Mouse (Mus musculus): ENCODE results near the gene Zfand6. TPM values are rescaled to one million over a fixed set of nuclear protein-coding genes. Genes with fewer than 3 reads are reported as not detected.

The Zfand6 gene
- polyA plus RNA-seq, 1 experiment: 47.8 TPM

DNA sequence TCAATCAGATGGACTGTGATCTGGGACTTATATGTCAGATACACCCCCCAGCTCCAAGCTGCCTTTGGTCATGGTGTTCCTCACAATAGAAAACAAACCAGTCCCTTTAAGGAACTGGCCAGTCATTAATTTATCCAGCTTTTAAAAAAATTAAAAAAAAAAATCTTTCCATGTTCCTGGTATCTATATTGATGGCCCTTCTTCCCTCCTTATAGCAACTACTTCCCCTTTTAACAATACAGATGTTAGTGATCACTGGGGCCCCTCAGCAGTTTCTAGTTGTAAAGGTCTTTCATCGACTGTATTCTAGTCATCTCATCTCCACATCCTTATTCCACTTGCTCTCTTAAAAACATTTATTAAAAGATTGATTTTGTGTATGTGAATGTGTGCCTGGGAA, 78.2 kb downstream of the Zfand6 start:
- 15% methylated on average over 1 of the region's 1 CpGs for WGBS
- TF ChIP-seq POLR2A (IDR thresholded peaks at IDR 0.05; ENCODE audit: low read depth, low read length) (no peak), CTCF (IDR thresholded peaks at IDR 0.05; ENCODE audit: extremely low read depth, insufficient read depth, insufficient read length, insufficient replicate concordance) (no peak)
- H3K27ac ChIP-seq (ENCODE audit: insufficient read depth, low read length): no peak overlapping the region
- no peak overlapping the region for H3K4me3 ChIP-seq (ENCODE audit: extremely low read depth, insufficient read depth, insufficient read length)
- no peak for DNase-seq (ENCODE audit: low read depth in 1 of 2, low spot score in 2 of 2)
- peaks cover 2% of the 10 kb centered on the region; the same call in 1 of the 2 replicates for H3K36me3 ChIP-seq (ENCODE audit: control insufficient read depth, insufficient read depth, low read length)
- H3K4me1 ChIP-seq (ENCODE audit: control insufficient read depth, insufficient read depth, insufficient read length): no peaks in the 10 kb centered on the region
- H3K27me3 ChIP-seq (ENCODE audit: control insufficient read depth, insufficient read depth, low read length): no peaks in the 10 kb centered on the region

DNA sequence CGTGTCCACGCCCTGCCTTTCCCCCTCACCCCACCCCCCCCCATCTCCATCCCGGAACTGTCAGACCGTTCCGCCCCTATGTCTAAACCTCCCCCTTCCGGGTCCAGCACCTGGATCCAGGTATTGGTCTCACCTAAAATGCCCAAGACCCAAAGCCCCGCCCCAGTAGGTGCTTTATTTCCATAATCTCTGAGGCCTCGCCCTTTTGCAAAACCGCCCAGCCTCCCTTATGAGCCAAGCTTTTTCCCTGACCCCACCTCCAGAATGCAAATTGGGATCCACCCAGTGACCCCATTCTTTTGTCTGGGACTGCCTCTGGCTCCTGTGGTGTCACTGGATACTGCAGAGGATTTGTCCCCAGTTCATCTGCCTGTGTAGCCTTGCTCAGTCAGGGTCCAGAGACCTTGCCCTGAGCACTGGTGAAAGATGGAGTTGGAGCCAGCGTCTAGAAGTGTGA, 83.4 kb downstream of the Zfand6 start, which contains the start of gene Fah:
Gene Fah, minus strand, starts transcription at position 430 of the 457 bp plus-strand sequence.
- Histone ChIP-seq H3K27me3 (ENCODE audit: control insufficient read depth, insufficient read depth, low read length) (no peaks in the 10 kb centered on the region), H3K4me3 (ENCODE audit: extremely low read depth, insufficient read depth, insufficient read length) (peak within 1 kb of the TSS; percentile 62), H3K4me1 (ENCODE audit: control insufficient read depth, insufficient read depth, insufficient read length) (peaks cover 4% of the 10 kb centered on the region; the same call in 1 of the 2 replicates), H3K27ac (ENCODE audit: insufficient read depth, low read length) (no peak within 1 kb of the TSS), H3K36me3 (ENCODE audit: control insufficient read depth, insufficient read depth, low read length) (no peaks in the 10 kb centered on the region)
- TF ChIP-seq POLR2A (IDR thresholded peaks at IDR 0.05; ENCODE audit: low read depth, low read length) (no peak), CTCF (IDR thresholded peaks at IDR 0.05; ENCODE audit: extremely low read depth, insufficient read depth, insufficient read length, insufficient replicate concordance) (no peak)
- no peak for DNase-seq (ENCODE audit: low read depth in 1 of 2, low spot score in 2 of 2)
- WGBS: 24% methylated on average over 10 of the region's 10 CpGs

DNA sequence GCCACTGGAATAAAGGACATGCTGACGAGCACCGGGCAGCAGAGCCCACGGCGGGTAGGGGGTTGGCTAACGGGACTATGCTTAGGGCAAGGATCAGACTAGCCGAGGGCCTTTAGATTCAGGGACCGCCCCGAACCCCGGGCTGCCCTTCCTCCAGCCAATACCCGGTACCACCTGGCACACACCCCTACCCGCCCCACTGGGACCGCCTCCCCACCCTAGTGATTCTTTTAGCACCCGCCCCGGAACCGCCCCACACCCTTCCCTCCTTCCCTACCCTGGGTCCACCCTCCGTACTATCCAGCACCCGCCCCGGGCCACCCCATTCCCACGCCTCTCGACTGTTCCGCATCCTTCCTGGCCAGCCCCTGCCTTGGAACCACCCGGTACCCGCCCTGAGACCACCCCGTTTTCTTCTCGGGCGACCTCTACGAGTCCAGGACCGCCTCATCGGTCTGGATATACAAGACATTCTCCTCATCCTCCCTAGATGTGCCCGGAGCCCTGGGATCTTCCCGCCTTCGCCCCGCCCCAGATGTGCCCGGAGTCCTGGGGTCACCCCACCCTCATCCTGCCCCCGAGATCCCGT, 84.0 kb downstream of the Zfand6 start:
- TF ChIP-seq CTCF (IDR thresholded peaks at IDR 0.05; ENCODE audit: extremely low read depth, insufficient read depth, insufficient read length, insufficient replicate concordance): no peak
- no peak for TF ChIP-seq POLR2A (IDR thresholded peaks at IDR 0.05; ENCODE audit: low read depth, low read length)
- Histone ChIP-seq H3K27ac (ENCODE audit: insufficient read depth, low read length) (no peak overlapping the region), H3K36me3 (ENCODE audit: control insufficient read depth, insufficient read depth, low read length) (no peaks in the 10 kb centered on the region), H3K4me1 (ENCODE audit: control insufficient read depth, insufficient read depth, insufficient read length) (peaks cover 4% of the 10 kb centered on the region; the same call in 1 of the 2 replicates), H3K4me3 (ENCODE audit: extremely low read depth, insufficient read depth, insufficient read length) (peak overlapping the region; percentile 62), H3K27me3 (ENCODE audit: control insufficient read depth, insufficient read depth, low read length) (no peaks in the 10 kb centered on the region)
- peak in 1 of 2 experiments; percentile 56 for DNase-seq (ENCODE audit: low read depth in 1 of 2, low spot score in 2 of 2)
- 2% methylated on average over 36 of the region's 36 CpGs for WGBS

DNA sequence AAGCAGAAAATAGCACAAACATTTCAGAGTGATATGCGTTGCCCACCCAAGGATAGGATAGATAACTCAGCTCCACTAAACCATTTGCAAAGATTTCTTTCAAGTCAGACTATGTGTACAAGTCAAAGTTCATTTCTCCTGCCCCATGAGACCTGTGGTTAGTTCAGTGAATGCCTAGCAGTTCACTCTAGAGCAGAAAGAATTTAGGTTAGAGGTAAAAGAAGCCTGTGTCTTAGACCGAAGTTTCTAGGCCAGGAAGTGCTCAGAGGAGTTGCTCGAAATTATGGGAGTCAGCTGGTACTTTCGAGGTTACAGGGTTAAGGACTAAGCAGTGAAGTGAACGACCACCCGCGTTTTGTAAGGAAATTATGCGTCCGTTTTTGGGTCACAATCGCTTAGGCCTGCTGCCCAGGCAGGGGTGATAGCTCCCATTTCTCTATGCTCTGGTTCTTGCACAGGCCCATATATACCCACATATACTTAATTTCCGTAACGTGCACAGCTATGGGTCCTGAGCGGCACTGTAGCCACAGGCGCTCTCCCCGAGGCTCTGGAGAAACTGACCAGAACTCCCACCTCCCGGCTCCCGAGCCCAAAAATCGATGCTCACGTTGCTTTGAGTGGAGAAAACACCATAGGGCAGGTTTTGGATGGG, 84.6 kb downstream of the Zfand6 start:
- 14% methylated on average over 19 of the region's 19 CpGs for WGBS
- Histone ChIP-seq H3K4me1 (ENCODE audit: control insufficient read depth, insufficient read depth, insufficient read length) (peaks cover 4% of the 10 kb centered on the region; the same call in 1 of the 2 replicates), H3K4me3 (ENCODE audit: extremely low read depth, insufficient read depth, insufficient read length) (peak overlapping the region; percentile 62), H3K27me3 (ENCODE audit: control insufficient read depth, insufficient read depth, low read length) (no peaks in the 10 kb centered on the region), H3K27ac (ENCODE audit: insufficient read depth, low read length) (no peak overlapping the region), H3K36me3 (ENCODE audit: control insufficient read depth, insufficient read depth, low read length) (no peaks in the 10 kb centered on the region)
- no peak for DNase-seq (ENCODE audit: low read depth in 1 of 2, low spot score in 2 of 2)
- TF ChIP-seq POLR2A (IDR thresholded peaks at IDR 0.05; ENCODE audit: low read depth, low read length) (no peak), CTCF (IDR thresholded peaks at IDR 0.05; ENCODE audit: extremely low read depth, insufficient read depth, insufficient read length, insufficient replicate concordance) (no peak)

DNA sequence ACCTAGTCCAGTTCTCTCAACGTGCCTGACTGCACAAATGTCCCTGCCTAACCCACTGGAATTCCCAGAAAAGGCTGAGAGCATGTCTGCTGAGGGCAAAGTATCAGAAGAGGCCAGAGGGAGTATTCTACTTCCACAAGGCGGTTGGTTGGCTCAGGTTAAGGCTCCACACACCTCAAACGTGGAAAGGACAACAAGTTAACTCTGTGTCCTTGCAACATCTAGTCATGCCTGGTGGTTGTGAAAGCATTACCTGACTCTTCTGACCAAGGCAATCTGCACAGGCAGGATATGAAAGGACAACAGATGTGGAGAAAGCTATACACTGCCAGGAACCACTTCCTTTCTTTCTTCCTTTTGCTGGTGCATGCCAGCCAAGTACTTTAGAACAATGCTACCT, 85.3 kb downstream of the Zfand6 start:
- Histone ChIP-seq H3K36me3 (ENCODE audit: control insufficient read depth, insufficient read depth, low read length) (no peaks in the 10 kb centered on the region), H3K4me1 (ENCODE audit: control insufficient read depth, insufficient read depth, insufficient read length) (peaks cover 4% of the 10 kb centered on the region; the same call in 1 of the 2 replicates), H3K27ac (ENCODE audit: insufficient read depth, low read length) (no peak overlapping the region), H3K27me3 (ENCODE audit: control insufficient read depth, insufficient read depth, low read length) (no peaks in the 10 kb centered on the region), H3K4me3 (ENCODE audit: extremely low read depth, insufficient read depth, insufficient read length) (no peak overlapping the region)
- 50% methylated on average over 3 of the region's 3 CpGs for whole genome bisulfite sequencing
- DNase-seq (ENCODE audit: low read depth in 1 of 2, low spot score in 2 of 2): no peak
- TF ChIP-seq POLR2A (IDR thresholded peaks at IDR 0.05; ENCODE audit: low read depth, low read length): no peak
- no peak for TF ChIP-seq CTCF (IDR thresholded peaks at IDR 0.05; ENCODE audit: extremely low read depth, insufficient read depth, insufficient read length, insufficient replicate concordance)

DNA sequence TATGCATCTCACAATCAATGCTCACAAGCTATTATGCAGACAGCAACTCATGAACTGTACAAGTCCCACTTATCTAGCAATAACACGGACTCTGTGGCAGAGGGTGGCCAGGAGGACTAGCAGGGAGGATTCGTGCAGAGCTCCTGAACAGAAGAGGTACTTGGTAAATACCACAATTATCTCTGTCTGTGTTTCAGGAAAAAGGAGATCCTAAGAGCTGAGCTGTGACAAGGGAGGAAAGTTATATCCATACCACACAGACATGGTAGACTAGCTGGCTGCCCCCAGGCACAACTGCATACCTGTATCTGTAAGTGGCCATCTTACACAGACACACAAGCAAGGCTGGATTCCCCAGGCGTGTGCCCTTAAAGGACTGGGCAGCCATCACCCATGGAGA, 88.4 kb downstream of the Zfand6 start:
- no peak for DNase-seq (ENCODE audit: low read depth in 1 of 2, low spot score in 2 of 2)
- TF ChIP-seq POLR2A (IDR thresholded peaks at IDR 0.05; ENCODE audit: low read depth, low read length) (no peak), CTCF (IDR thresholded peaks at IDR 0.05; ENCODE audit: extremely low read depth, insufficient read depth, insufficient read length, insufficient replicate concordance) (no peak)
- Histone ChIP-seq H3K36me3 (ENCODE audit: control insufficient read depth, insufficient read depth, low read length) (no peaks in the 10 kb centered on the region), H3K27me3 (ENCODE audit: control insufficient read depth, insufficient read depth, low read length) (no peaks in the 10 kb centered on the region), H3K27ac (ENCODE audit: insufficient read depth, low read length) (no peak overlapping the region), H3K4me3 (ENCODE audit: extremely low read depth, insufficient read depth, insufficient read length) (no peak overlapping the region), H3K4me1 (ENCODE audit: control insufficient read depth, insufficient read depth, insufficient read length) (peaks cover 4% of the 10 kb centered on the region; the same call in 1 of the 2 replicates)
- 90% methylated on average over 3 of the region's 3 CpGs for WGBS

DNA sequence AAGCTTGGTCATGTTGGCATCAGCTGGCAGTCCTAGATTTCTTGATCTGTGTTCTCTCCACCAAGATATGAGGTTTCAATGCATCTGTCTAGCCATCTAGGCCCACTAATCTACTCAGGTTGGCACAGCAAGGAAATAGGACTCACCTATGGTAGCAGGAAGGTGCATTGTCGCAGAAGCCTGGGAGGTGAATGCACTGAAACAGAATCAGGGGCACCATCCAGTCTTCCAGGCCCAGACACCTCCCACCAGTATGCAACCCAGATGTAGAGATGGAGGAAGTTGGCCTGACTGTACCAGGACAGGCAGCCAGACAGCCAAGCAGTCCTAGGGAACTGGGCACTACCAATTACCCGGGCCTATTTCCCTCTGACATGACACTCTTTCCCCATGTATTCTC, 89.1 kb downstream of the Zfand6 start:
- no peak for DNase-seq (ENCODE audit: low read depth in 1 of 2, low spot score in 2 of 2)
- H3K36me3 ChIP-seq (ENCODE audit: control insufficient read depth, insufficient read depth, low read length): no peaks in the 10 kb centered on the region
- no peak for TF ChIP-seq CTCF (IDR thresholded peaks at IDR 0.05; ENCODE audit: extremely low read depth, insufficient read depth, insufficient read length, insufficient replicate concordance)
- TF ChIP-seq POLR2A (IDR thresholded peaks at IDR 0.05; ENCODE audit: low read depth, low read length): no peak
- WGBS: 89% methylated on average over 2 of the region's 2 CpGs
- no peaks in the 10 kb centered on the region for H3K27me3 ChIP-seq (ENCODE audit: control insufficient read depth, insufficient read depth, low read length)
- no peak overlapping the region for H3K27ac ChIP-seq (ENCODE audit: insufficient read depth, low read length)
- no peak overlapping the region for H3K4me3 ChIP-seq (ENCODE audit: extremely low read depth, insufficient read depth, insufficient read length)
- peaks cover 4% of the 10 kb centered on the region; the same call in 1 of the 2 replicates for H3K4me1 ChIP-seq (ENCODE audit: control insufficient read depth, insufficient read depth, insufficient read length)
